Mouse (Mus musculus) midbrain, embryonic 14.5 days (tissue): ENCODE data around the gene AU022252. TPM values are rescaled to one million over a fixed set of nuclear protein-coding genes. Genes with fewer than 3 reads are reported as not detected.
A peak's percentile ranks its signal among the peaks of the same experiment; 100 is the strongest.

Experiments
- ATAC-seq: fragments of 200-750 bp; cut with Nextera tagmentation; 2 replicates; pipeline ENCODE4 v1.8.0; 2017; ENCODE audit warnings: moderate number of reproducible peaks, moderate library complexity; ENCODE audit not compliant: low FRiP score, low TSS enrichment
- DNase-seq: peaks from one replicate; pipeline ENCODE4 v3.0.0-alpha.2; 2015
- H3K27ac ChIP-seq: fragments of 300-500 bp; sonication (generic); replicated peaks from 2 replicates; pipeline ENCODE4 v1.5.1; 2014; ENCODE audit warnings: mild to moderate bottlenecking, low read depth, low read length, moderate library complexity
- H3K27me3 ChIP-seq: fragments of 300-500 bp; sonication (generic); 2 replicates; pipeline ENCODE4 v1.6.1; 2014; ENCODE audit warnings: low read length, control low read depth, mixed read lengths; ENCODE audit not compliant: control insufficient read depth, insufficient read depth
- H3K36me3 ChIP-seq: fragments of 300-500 bp; sonication (generic); 2 replicates; pipeline ENCODE4 v1.6.1; 2014; ENCODE audit warnings: low read length, control low read depth; ENCODE audit not compliant: control insufficient read depth, insufficient read depth
- H3K4me1 ChIP-seq: fragments of 300-500 bp; sonication (generic); 2 replicates; pipeline ENCODE4 v1.6.1; 2014; ENCODE audit warnings: mild to moderate bottlenecking, antibody characterized with exemption, low read length, control low read depth; ENCODE audit not compliant: control insufficient read depth, insufficient read depth
- H3K4me2 ChIP-seq: fragments of 300-500 bp; sonication (generic); 2 replicates; pipeline ENCODE4 v1.6.1; 2014; ENCODE audit warnings: mild to moderate bottlenecking, low read length, moderate library complexity
- H3K4me3 ChIP-seq: fragments of 300-500 bp; sonication (generic); replicated peaks from 2 replicates; pipeline ENCODE4 v1.5.1; 2014; ENCODE audit warnings: low read depth, low read length
- H3K9ac ChIP-seq: fragments of 300-500 bp; sonication (generic); replicated peaks from 2 replicates; pipeline ENCODE4 v1.6.1; 2014; ENCODE audit warnings: mild to moderate bottlenecking, low read length, moderate library complexity
- H3K9me3 ChIP-seq: fragments of 300-500 bp; sonication (generic); 2 replicates; pipeline ENCODE4 v1.6.1; 2016; ENCODE audit warnings: low read length, control low read depth, mixed read lengths; ENCODE audit not compliant: control insufficient read depth
- WGBS: fragments of 180-500 bp; shearing (Covaris S2); extraction: QIAGEN DNeasy Blood & Tissue Kit; methylation state at CpG from one replicate; pipeline ENCODE4 v1.1.7; 2014; 5-methylcytosine and 5-hydroxymethylcytosine counted together
- polyA plus RNA-seq: library from polyadenylated mRNA; unstranded; fragments of >200 nt; fragmentation: Nextera tagmentation; extraction: Ambion mirVana; gene quantifications from 2 replicates; pipeline ENCODE4 v1.2.1, GENCODE M21; 2014

AU022252 gene
- polyA plus RNA-seq, 1 experiment from 2014 or later = 26.0 TPM

DNA sequence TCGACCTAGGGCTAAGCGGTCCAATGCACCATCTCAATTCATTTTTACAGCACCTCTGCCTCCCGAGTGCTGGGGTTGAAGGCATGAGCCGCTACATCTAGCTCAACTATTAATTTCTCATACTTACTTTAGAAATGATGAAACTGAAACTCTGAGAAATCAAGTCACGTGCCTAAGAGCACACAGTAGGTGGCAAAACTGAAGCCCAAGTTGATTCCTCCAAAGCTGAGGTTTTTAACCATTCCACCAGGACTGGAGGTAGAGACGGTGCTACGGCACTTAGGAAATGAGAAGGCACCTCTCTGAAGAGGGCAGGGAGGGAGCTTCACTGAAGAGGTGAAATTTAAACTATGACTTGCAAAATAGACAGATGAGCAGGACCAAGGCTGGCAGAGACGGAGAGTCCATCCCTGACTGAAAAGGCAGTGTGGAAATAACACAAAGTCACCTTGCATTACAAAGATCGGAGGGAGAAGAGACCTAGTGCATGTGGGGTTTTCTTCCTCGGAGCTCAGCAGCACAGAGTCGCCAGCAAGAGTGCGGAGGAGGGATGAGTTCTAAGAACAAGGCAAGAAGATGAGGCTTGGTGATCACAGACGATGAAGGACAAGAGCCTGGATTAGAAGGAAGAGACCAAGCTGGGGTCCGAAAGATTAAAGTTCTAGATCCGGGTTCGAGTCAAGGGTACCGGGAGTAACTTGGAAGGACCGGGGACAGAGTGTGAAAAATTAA lies 59.4 kb downstream of the AU022252 start:
- H3K36me3 ChIP-seq = peaks cover 22% of the 10 kb centered on the region
- ATAC-seq (no peak), DNase-seq (no peak)
- H3K4me2 ChIP-seq = peak overlapping the region; percentile 61
- peaks cover 16% of the 10 kb centered on the region for H3K4me1 ChIP-seq
- H3K4me3 ChIP-seq = peak overlapping the region; percentile 67
- H3K27me3 ChIP-seq = no peaks in the 10 kb centered on the region
- WGBS = 38% methylated on average over 18 of the region's 18 CpGs
- H3K9me3 ChIP-seq = no peaks in the 10 kb centered on the region
- H3K27ac ChIP-seq = peak overlapping the region; percentile 65; the same call in 1 of the 2 replicates
- peak overlapping the region; percentile 78 for H3K9ac ChIP-seq

DNA sequence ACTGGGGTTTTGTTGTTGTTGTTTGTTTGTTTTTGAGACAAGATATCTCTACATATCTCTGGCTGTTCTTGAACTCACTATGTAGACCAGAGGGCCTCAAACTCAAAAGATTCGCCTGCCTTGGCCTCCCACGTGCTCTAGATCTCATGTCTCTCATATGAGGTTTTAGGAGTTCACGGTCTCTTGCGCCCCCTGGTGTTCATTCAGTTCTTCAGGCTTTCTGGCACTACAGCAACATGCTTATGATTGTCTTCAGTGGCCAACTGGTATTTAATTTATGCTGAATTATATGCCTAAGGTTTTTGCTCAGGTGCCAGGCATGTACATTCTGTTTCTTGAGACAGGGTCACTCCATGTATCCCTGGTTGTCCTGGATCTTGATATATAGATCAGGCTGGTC lies 64.8 kb downstream of the AU022252 start:
- H3K4me2 ChIP-seq = no peak overlapping the region
- no peak for ATAC-seq
- H3K4me3 ChIP-seq = no peak overlapping the region
- 3% methylated on average over 4 of the region's 4 CpGs for WGBS
- no peaks in the 10 kb centered on the region for H3K27me3 ChIP-seq
- peaks cover 22% of the 10 kb centered on the region for H3K36me3 ChIP-seq
- H3K9me3 ChIP-seq = no peaks in the 10 kb centered on the region
- no peak overlapping the region for H3K9ac ChIP-seq
- DNase-seq = peak; percentile 92
- no peak overlapping the region for H3K27ac ChIP-seq
- peaks cover 11% of the 10 kb centered on the region for H3K4me1 ChIP-seq

DNA sequence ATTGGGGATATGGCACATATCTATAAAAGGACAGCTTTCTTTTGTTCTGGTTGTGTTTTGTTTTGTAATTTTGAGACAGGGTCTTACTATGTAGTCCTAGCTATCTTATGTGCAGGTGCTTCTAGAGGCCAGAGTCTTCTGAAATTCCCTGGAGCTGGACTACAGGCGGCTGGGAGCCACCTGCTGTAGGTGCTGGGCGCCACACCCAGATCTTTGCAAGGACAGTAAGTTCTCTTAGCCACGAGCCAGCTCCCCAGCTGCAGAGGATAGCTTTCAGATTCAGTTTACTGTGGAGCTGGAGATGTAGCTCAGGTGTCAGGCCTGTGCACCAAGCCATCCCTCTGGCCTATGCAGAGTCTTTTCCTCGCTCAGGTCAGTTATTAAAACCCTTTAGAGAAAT lies 65.4 kb downstream of the AU022252 start:
- 91% methylated on average over 4 of the region's 4 CpGs for WGBS

DNA sequence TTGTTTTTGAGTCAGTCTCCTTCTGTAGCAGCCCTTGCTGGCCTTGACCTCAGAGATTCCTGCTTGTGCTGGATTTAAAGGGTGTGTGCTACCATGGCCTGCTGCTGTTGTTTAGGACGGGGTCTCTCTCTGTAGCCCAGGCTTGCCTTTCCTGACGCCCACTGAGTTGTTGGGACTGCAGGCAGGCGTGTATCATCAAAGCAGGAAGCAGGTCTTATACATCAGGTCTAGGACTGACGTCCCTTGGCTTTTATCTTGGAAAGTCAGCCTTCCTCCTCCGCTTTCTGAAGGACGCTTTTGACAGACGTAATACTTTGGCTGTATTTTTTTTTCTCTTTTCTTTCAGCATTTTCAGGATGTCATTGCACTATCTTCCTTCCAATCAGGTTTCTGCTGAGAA lies 66.6 kb downstream of the AU022252 start:
- Histone ChIP-seq H3K27me3 (no peaks in the 10 kb centered on the region), H3K27ac (no peak overlapping the region), H3K9me3 (no peaks in the 10 kb centered on the region), H3K9ac (no peak overlapping the region), H3K4me2 (no peak overlapping the region), H3K4me1 (no peaks in the 10 kb centered on the region), H3K36me3 (peaks cover 22% of the 10 kb centered on the region), H3K4me3 (no peak overlapping the region)
- no peak for ATAC-seq
- 78% methylated on average over 7 of the region's 7 CpGs for WGBS
- DNase-seq = no peak

More for the DNA sequence above, 65.4 kb downstream of the AU022252 start:
- peaks cover 22% of the 10 kb centered on the region for H3K36me3 ChIP-seq
- H3K4me1 ChIP-seq = peaks cover 7% of the 10 kb centered on the region; the same call in 1 of the 2 replicates
- no peak overlapping the region for H3K27ac ChIP-seq
- H3K9me3 ChIP-seq = no peaks in the 10 kb centered on the region
- ATAC-seq (no peak), DNase-seq (no peak)
- no peak overlapping the region for H3K4me3 ChIP-seq
- no peaks in the 10 kb centered on the region for H3K27me3 ChIP-seq
- no peak overlapping the region for H3K9ac ChIP-seq
- no peak overlapping the region for H3K4me2 ChIP-seq

DNA sequence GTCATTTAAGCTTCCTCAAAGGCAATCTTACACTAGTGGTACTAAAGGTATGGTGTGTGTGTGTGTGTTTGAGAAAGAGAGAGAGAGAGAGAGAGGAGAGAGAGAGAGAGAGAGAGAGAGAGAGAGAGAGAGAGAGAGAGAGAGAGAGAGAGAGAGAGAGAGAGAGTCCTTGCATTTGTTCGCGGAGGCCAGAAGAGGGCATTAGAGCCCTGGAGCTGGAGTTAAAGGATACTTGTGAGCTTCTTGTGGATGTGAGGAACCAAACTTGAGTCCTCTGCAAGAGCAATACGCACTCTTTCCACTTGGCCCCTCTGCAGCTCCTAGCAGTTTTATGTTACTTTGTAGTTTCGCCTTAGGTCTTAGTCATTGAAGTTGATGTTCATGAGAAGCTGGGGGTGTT lies 69.5 kb downstream of the AU022252 start:
- no peak overlapping the region for H3K27ac ChIP-seq
- H3K27me3 ChIP-seq = no peaks in the 10 kb centered on the region
- WGBS = 72% methylated on average over 4 of the region's 4 CpGs
- no peak overlapping the region for H3K9ac ChIP-seq
- DNase-seq (no peak), ATAC-seq (no peak)
- no peak overlapping the region for H3K4me2 ChIP-seq
- no peaks in the 10 kb centered on the region for H3K9me3 ChIP-seq
- no peaks in the 10 kb centered on the region for H3K4me1 ChIP-seq
- no peak overlapping the region for H3K4me3 ChIP-seq
- H3K36me3 ChIP-seq = no peaks in the 10 kb centered on the region

DNA sequence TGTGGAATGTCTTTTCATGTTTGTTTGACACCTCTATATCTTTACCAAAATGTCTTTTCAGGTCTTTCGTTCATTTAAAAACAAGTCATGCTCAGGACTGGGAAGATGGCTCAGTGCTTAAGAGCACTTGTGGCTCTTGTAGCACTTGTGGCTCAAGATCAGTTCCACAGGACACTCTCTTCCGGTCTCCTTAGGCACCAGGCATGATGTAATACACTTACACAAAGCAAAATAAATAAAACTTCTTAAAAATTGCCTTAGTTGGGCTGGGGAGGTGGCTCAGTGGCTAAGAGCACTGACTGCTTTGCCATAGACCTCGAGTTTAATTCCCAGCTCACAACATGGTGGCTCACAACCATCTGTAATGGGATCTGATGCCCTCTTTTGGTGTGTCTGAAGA lies 71.2 kb downstream of the AU022252 start:
- 86% methylated on average over 3 of the region's 3 CpGs for WGBS
- H3K4me1 ChIP-seq = no peaks in the 10 kb centered on the region

DNA sequence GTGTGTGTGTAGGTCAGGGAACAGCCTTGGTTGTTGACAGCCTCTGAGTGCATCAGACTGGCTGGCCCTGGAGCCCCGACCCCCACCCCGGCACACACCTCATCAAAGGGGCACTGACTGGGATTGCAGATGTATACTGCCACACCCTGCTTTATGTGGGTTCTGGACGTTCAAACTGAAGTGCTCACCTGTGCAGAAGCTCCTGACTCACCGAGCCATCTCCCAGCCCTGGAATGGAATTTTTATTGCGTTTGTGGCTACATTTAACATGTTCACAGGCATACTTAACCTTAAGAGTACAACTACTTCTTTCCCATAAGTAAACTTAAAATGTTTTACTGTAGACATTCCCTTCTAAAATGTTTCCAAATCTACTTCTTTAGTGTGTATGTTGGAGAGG lies 74.6 kb downstream of the AU022252 start:
- no peaks in the 10 kb centered on the region for H3K36me3 ChIP-seq
- 83% methylated on average over 5 of the region's 5 CpGs for WGBS
- no peak overlapping the region for H3K4me3 ChIP-seq
- H3K27me3 ChIP-seq = no peaks in the 10 kb centered on the region
- H3K4me2 ChIP-seq = no peak overlapping the region
- H3K27ac ChIP-seq = no peak overlapping the region
- no peaks in the 10 kb centered on the region for H3K9me3 ChIP-seq
- ATAC-seq (no peak), DNase-seq (no peak)
- H3K9ac ChIP-seq = no peak overlapping the region
- H3K4me1 ChIP-seq = no peaks in the 10 kb centered on the region

More for the DNA sequence above, 71.2 kb downstream of the AU022252 start:
- ATAC-seq (no peak), DNase-seq (no peak)
- H3K27ac ChIP-seq = no peak overlapping the region
- H3K9me3 ChIP-seq = no peaks in the 10 kb centered on the region
- no peak overlapping the region for H3K4me3 ChIP-seq
- no peak overlapping the region for H3K4me2 ChIP-seq
- H3K36me3 ChIP-seq = no peaks in the 10 kb centered on the region
- H3K27me3 ChIP-seq = no peaks in the 10 kb centered on the region
- H3K9ac ChIP-seq = no peak overlapping the region

DNA sequence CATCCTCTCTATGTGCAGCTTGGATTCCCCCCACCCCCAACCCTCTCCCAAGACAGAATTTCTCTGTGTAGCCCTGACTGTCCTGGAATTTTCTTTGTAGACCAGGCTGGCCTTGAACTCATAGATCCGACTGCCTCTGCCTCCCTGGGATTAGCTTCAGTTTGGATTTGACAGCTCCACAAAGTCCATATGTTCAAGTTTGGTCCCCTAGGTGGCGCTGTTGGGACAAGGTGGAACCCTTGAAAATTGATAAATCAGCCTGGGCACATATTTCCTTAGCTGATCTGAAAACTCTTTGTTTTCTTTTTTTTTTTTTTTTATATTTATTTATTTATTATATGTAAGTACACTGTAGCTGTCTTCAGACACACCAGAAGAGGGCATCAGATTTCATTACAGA lies 75.3 kb downstream of the AU022252 start:
- Histone ChIP-seq H3K9ac (no peak overlapping the region), H3K4me3 (no peak overlapping the region), H3K27ac (no peak overlapping the region), H3K4me1 (no peaks in the 10 kb centered on the region), H3K27me3 (no peaks in the 10 kb centered on the region), H3K36me3 (no peaks in the 10 kb centered on the region), H3K4me2 (no peak overlapping the region), H3K9me3 (no peaks in the 10 kb centered on the region)
- ATAC-seq = no peak
- WGBS = 35% methylated on average over 2 of the region's 2 CpGs
- DNase-seq = peak; percentile 63
